Mouse (Mus musculus) liver, adult (tissue): ENCODE data around the gene Pin1.
A peak's percentile ranks its signal among the peaks of the same experiment; 100 is the strongest.

Source experiments
- GATA4 ChIP-seq: IDR thresholded peaks from 2 replicates; pipeline ENCODE4 v1.6.1; 2014; ENCODE audit warnings: mild to moderate bottlenecking, low read length; ENCODE audit not compliant: insufficient replicate concordance

Pin1 gene

DNA sequence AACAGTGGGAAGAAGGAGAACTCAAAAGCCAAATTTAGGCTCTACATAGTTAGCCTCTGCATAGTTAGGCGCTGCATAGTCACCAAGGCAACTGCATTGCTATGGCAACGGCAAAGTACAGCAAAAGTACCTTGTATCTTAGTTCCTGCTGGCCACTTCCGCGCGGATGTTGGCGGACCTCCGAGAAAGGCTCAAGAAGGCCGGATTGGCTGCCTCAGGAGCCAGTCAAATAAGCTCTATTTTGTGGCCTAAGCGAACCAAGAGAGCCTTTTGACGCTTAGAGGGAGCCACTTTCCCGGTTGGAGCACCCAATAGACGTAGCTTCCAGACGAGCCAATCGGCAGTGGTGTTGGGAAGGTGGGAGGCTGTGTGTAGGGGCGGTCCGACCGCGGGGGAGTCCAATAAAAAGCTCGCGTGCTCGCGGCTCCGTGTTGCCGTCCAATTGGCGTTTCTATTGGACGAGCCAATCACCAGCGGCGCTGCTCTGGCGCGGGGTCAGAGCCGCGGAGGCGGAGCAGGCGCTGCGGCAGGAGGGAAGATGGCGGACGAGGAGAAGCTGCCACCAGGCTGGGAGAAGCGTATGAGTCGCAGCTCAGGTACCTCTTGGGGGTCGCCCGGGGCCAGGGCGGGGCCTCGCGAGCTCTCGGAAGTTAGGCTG lies at the start of gene Pin1:
Pin1 (plus strand) TSS at position 494 of the 658 bp plus-strand sequence.
- peak; percentile 55; the same call in 1 of the 2 replicates for TF ChIP-seq GATA4

DNA sequence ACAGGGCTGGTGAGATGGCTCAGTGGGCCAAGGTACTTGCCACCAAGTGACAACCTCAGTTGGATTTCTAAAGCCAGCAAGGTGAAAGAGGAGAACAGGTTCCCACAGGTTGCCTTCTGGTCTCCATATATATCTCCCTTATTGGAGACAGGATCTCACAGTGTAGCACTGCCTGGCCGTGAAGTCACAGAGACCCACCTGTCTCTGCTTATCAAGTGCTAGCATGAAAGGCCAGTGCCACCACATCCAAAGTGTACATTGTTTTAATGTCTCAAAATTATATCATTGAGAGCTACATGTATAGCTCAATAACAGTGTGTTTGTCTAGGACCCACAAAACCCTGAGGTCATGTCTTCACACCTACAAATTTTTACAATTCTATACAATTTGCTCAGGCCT lies 45.6 kb upstream of the Pin1 start:
- no peak for TF ChIP-seq GATA4

DNA sequence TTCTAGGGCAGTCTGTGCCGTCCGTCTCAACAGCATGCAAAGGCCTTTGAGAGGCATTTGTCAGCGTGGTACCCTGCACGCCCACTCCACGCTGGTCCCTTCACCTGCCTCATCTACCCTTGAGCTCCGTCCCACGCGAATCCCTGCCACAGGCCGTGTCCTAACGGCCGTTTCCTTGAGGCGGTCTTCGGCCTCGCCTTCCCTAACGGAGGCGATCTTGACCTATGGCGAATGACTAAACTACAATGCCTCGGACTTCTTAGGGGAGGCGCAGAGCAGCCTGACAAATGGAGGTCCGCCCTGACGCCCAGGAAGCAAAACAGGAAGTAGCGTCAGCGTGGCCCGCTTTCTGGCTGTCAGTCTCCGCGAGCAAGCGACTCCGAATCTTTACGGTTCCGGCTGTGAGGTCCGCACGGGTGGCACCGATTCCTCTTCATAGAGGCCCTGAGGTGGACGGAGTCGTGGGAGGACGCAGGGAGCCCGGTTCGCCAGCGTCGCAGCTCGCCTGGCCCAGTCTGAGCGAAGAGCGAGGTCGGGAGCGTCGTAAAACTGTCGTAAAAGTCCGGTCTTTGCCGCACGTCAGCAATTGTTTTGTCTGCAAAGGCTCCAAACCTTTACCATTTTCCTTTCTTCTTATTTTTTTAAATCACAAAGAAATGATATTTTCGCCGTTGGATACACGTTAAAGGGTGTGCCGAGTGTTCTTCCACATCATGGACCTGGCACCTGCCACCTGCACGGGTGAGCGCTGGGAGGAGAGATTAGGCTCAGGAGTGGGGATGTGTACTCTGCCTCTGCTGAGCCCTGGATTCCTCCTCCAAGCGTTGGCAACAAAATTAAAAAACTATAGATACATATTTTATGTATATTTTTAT lies 44.6 kb upstream of the Pin1 start:
- no peak; the same call in 1 of the 2 replicates for TF ChIP-seq GATA4

DNA sequence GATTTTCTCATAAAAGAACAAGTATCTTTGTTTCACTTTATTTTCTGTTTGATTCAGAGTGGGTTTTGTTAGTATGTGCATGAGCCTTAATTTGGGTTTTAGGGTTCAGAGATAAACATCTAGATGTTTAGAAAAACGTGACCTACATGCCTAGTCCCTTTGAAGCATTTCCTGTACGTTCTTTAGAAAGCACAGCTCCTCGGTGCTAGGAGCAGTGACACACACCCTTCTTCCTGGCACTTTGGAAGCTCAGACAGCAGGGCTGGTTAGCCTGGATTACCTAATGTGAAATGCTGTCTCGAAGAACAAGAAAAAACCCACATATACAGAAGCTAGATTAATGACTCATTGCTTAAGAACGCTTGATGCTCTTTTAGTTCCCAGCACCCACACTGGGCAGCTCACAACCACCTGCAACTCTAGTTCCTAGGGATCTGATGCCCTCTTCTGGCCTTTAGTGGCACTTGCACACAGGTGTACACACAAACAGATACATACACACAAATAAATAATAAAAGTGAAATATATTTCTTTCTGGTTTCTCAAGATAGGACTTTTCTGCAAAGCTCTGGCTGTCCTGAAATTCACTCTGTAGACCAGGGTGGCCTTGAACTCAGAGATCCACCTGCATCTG lies 41.9 kb upstream of the Pin1 start:
- TF ChIP-seq GATA4 = no peak

DNA sequence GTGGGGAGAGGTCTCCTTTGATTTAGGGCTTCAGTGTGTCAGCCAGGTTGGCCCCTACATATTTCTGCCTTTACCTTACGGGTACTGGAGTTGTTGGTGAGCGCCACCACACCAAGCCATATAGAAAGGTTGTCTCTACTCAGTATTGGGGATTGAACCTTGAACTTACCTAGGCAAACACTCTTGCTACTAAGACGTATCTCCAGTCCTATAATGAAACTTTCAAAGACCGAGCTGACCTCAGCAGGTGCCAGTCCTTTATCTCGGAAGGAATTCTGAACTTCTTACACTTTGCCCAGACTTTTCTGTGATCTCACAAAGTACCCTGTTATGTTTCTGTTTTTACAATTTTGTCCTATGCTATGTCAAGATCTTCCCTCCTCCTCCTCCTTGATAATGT lies 39.9 kb upstream of the Pin1 start:
- no peak for TF ChIP-seq GATA4

- no peak for TF ChIP-seq GATA4
These were observed 35.2 kb upstream of the Pin1 start for GRCm38 (mm10) chr9:20616685-20617084.

DNA sequence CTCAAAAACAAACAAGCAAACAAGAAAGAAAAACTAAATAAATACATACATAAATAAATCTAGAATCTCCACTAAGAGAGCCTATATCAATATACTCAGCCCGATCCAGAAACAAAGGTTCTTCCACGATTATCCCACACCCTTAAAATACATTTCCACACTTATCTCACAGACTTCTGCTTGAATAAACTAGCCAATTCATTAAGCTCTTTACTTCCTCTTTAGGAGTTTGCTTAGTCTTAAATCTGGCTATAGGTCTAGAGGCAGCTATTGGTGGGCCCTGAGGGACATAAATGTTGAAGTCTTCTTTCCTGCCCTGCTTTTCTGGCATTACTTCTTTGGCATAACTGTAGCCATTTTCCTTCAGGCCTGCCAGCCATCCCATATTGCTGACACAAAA lies 20.6 kb upstream of the Pin1 start:
- no peak for TF ChIP-seq GATA4

- no peak for TF ChIP-seq GATA4
These were observed 15.6 kb upstream of the Pin1 start for GRCm38 (mm10) chr9:20636256-20636655.

DNA sequence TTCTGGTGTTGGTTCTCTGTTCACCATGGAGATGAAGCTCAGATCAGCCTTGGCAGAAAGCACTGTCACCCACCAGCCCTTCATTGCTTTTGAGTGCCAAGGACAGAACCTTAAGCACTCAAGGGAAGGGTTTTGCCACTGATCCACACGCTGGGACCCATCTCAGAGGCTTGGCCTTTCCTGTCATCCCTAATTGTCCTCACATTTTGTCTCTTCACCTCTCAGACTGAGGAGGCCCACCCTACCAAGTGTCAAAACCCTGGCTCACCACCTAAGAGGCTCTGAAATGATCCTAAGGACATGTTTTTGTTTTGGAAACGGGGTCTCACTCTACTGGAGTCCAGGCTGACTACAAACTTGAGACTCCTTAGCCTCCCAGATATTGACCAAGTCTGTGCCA lies 15.1 kb upstream of the Pin1 start:
- no peak for TF ChIP-seq GATA4

- no peak for TF ChIP-seq GATA4
These were observed 13.3 kb upstream of the Pin1 start for GRCm38 (mm10) chr9:20638552-20638951.

DNA sequence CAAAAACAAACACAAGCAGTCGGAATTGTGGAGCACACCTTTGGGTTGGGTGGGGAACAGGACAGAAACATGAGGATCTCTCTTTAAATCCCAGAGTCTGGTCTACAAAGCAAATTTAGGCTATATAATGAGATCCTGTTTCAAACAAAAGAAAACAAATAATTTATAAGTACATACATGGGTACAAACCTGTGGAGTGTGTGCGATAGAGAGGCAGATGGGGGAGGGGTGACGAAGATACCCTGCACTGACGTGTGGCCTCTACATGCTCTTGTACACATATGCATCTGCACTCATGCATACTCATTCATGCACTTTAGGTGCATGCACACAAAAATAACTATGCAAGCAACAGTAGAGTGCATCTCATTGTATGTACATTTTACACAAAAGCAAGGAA lies 12.4 kb upstream of the Pin1 start:
- TF ChIP-seq GATA4 = no peak

DNA sequence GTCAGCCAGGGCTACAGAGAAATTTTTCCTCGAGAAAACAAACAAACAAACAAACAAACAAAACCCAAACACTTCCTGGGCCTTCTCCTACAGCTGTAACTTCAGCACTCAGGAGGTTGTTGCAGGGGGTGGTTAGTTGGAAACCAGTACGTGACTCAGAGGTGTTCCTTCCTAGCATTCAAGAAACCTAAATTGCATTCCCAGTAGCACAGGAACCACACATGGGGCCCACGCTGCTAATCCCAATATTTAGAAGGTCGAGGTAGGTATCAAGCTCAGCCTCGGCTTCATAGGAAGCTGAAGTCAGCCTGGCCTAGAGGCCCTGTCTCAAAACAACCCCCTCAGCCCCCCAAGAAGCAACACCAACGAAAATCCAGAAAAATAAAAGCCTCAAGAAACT lies 10.4 kb upstream of the Pin1 start:
- TF ChIP-seq GATA4 = no peak

DNA sequence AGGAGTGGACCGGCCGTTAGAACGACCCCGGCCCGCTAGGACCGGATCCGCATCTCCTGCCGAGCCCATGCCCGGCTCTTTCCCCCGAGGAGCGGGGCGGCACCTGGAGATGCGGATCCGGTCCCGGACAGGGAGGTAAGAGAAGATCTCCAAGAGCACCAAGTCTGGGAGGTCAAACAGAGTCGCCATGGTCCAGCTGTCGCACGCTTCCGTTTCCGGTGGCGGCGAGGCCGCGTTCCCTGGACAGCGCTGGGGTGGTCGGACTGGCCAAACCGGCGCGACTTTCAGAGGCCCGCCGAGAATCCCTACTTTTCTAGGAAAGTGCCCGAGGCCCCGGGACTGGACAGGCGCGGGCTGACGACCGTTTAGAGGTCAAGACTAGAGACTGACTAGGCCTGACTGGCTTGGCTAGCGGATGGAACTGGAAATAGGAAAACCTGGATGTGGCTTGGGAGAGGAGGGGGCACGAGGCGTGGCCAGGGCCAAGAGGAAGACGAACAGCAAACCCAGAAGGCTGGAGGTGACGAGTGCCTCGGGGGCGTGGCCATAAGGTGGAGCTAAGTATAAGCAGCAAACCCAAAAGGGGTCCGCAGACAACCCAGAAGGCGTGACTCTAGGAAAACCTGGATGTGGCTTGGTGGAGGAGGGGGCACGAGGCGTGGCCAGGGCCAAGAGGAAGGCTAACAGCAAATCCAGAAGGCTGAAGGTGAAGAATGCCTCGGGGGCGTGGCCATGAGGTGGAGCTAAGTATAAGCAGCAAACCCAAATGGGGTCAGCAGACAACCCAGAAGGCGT lies 9.6 kb upstream of the Pin1 start, which contains the start of gene Ubl5:
Ubl5 (plus strand) TSS at position 778 of the 795 bp plus-strand sequence.
- no peak for TF ChIP-seq GATA4

- TF ChIP-seq GATA4 = no peak
These were observed 8.9 kb upstream of the Pin1 start for GRCm38 (mm10) chr9:20642896-20643466.

GRCm38 (mm10) chr9:20643781-20644180 lies 8.1 kb upstream of the Pin1 start:
- no peak for TF ChIP-seq GATA4
